Mouse (Mus musculus) adrenal gland, adult 18-20 months (tissue): ENCODE measurements around the gene Olfr980. TPM values are rescaled to one million over a fixed set of nuclear protein-coding genes. Genes with fewer than 3 reads are reported as not detected.
"Not testable (repeated sequence)": the region's sequence is repeated elsewhere in the genome, so short reads cannot be mapped to it uniquely, and the experiment has no call there.

Experiments used
- DNase-seq, 2 experiments: peaks; one replicate each; pipeline ENCODE4 v3.0.0; 2021 to 2022; ENCODE audit warnings: low spot score in 2 of 2
- long read RNA-seq, 2 experiments: library from polyadenylated mRNA; stranded (forward); transcript quantifications; one replicate each; pipeline ENCODE4 v2.0.0; 2021
- total RNA-seq, 2 experiments: library from RNA; stranded (reverse); gene quantifications; 1 replicate in 1 of 2; 2 replicates in 1 of 2; pipeline ENCODE4 v1.2.3; 2021

The Olfr980 gene
- total RNA-seq = not detected
- long read RNA-seq, experiment 1 = 0 reads
- long read RNA-seq, experiment 2 = 0 reads

- DNase-seq = no peak
Observed at GRCm38 (mm10) chr9:40009482-40009881, at the start of gene Olfr980. TSS of gene Olfr980 (minus strand) at chr9:40009582.

DNA sequence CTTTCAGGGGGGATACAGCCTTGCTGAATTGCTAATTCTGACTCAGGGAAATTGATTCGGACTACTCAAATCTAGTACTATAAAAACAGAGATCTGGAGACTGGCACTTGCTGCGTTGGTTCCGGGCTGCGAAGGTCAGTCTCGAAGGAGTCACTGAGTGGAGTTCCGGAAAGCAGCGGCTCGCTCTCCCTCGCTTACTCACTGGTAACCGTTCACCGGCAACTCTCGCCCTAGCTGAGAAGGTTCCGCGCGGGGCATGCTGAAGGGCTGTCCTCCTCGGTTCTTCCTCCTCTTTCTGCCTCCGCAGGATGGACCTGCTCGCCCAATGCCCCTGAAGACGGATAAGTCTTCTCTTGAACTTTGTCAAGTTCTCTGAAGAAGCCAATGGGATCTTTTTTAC, 40.8 kb upstream of the Olfr980 start:
- no peak for DNase-seq

- DNase-seq = no peak
Observed at GRCm38 (mm10) chr9:40021164-40021563, 11.8 kb upstream of the Olfr980 start, which contains the start of gene Olfr981. TSS of gene Olfr981 (plus strand) at chr9:40021464.

- DNase-seq = no peak
Observed at GRCm38 (mm10) chr9:40003365-40003764, 6.0 kb downstream of the Olfr980 start, which contains the start of gene Olfr979. TSS of gene Olfr979 (minus strand) at chr9:40003465.

DNA sequence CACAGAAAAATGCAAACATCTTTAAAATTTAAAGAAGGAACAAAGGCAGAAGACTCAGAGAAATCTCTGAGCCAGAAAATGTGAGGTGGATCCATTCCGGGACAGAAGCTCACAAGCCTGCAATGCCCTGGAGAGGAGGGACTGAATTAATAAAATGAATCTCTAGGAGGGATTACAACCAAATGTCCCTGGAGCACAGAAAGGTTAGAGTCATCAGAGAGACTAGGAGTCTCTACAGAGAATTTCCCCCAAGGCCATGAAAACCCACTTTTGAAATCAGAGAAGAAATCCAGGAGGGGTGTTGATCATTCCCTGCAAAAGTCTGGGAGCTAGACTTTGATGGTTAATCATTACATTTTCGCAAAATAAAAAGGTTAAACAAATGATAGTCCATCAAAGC, 17.6 kb downstream of the Olfr980 start, which contains the start of gene Olfr978:
Gene Olfr978 (plus strand): TSS at position 301 of the 400 bp plus-strand sequence.
- DNase-seq = no peak

- not testable (repeated sequence) for DNase-seq
Observed at GRCm38 (mm10) chr9:39976581-39977145, 32.7 kb downstream of the Olfr980 start.

DNA sequence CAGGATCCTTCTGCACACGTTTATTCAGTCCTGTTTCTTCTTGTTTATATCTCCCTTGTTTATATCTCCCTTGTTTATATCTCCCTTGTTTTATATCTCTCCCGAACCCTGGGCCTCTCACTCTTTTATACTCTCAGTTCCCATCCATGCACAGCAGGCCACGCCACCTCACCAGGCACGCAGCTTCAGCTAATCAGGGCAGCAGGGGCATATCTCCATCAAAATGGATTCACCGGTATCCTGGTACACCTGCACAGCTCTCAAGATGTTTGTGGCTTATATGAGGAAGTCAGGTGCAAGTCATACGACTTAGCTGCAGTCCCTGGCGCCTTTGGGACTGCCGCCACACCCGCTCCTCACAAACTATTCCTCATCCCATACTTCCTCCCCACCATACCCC, 48.3 kb downstream of the Olfr980 start, which contains the start of gene Olfr976:
Gene Olfr976 (minus strand): TSS at position 101 of the 400 bp plus-strand sequence.
- DNase-seq = not testable (repeated sequence)

Other genes starting within 250 kb of the Olfr980 start
- gene Olfr968, start 226.3 kb downstream of the Olfr980 start, total RNA-seq = not detected
- gene Olfr969, start 218.6 kb downstream of the Olfr980 start, total RNA-seq = not detected
- not detected for gene Olfr970, start 200.7 kb downstream of the Olfr980 start, total RNA-seq
- gene Olfr971, start 172.7 kb downstream of the Olfr980 start, total RNA-seq = not detected
- gene Olfr972, start 143.2 kb downstream of the Olfr980 start, total RNA-seq = not detected
- not detected for gene Olfr229, start 102.2 kb downstream of the Olfr980 start, total RNA-seq
- gene Olfr974, start 72.1 kb downstream of the Olfr980 start, total RNA-seq = not detected
- gene Olfr975, start 57.5 kb downstream of the Olfr980 start, total RNA-seq = not detected
- not detected for gene Olfr976, start 48.4 kb downstream of the Olfr980 start, total RNA-seq
- not detected for gene Olfr978, start 17.5 kb downstream of the Olfr980 start, total RNA-seq
- gene Olfr979, start 6.1 kb downstream of the Olfr980 start, total RNA-seq = not detected
- not detected for gene Olfr981, start 11.9 kb upstream of the Olfr980 start, total RNA-seq
- not detected for gene Olfr982, start 64.2 kb upstream of the Olfr980 start, total RNA-seq
- gene Olfr983, start 84.0 kb upstream of the Olfr980 start, total RNA-seq = not detected
- not detected for gene Olfr984, start 104.6 kb upstream of the Olfr980 start, total RNA-seq
- gene Olfr985, start 120.6 kb upstream of the Olfr980 start, total RNA-seq = not detected
- gene Tmem225, start 138.5 kb upstream of the Olfr980 start, total RNA-seq = not detected
- gene Olfr986, start 171.3 kb upstream of the Olfr980 start, total RNA-seq = not detected
- 1 to 10 TPM; 3.1 to 5.0 TPM for gene Zfp202, start 182.7 kb upstream of the Olfr980 start, total RNA-seq